Mouse (Mus musculus): ENCODE measurements around the gene Nup214.

GRCm38 (mm10) chr2:31950966-31951365 lies 23.3 kb upstream of the Nup214 start:
- no peak for TF ChIP-seq CTCF (IDR thresholded peaks at IDR 0.05; ENCODE audit: low read depth, low read length)
- no peak for TF ChIP-seq GATA1 (IDR thresholded peaks at IDR 0.05; ENCODE audit: borderline replicate concordance, low read length)
- TF ChIP-seq TAL1 (conservative IDR thresholded peaks at IDR 0.05; ENCODE audit: low read depth, low read length) = no peak
- TF ChIP-seq POLR2AphosphoS5 (IDR thresholded peaks at IDR 0.05; ENCODE audit: insufficient replicate concordance, low read depth, low read length) = no peak
- no peak for TF ChIP-seq GATA2 (IDR thresholded peaks at IDR 0.05; ENCODE audit: borderline replicate concordance, low read depth, low read length)
